Mouse (Mus musculus) adrenal gland, postnatal 25 days (tissue): ENCODE measurements around the gene Fgd2. TPM values are rescaled to one million over a fixed set of nuclear protein-coding genes. Genes with fewer than 3 reads are reported as not detected.
"Not testable (repeated sequence)": the region's sequence is repeated elsewhere in the genome, so short reads cannot be mapped to it uniquely, and the experiment has no call there.

ENCODE experiments used
- DNase-seq: peaks from one replicate; pipeline ENCODE4 v3.0.0; 2021; ENCODE audit warnings: mixed read lengths
- total RNA-seq: library from RNA; stranded (reverse); gene quantifications from 2 replicates; pipeline ENCODE4 v1.2.3, GENCODE M21; 2021

Gene Fgd2
- total RNA-seq, 1 experiment from 2014 or later = 3.0 TPM

- DNase-seq = no peak
These were observed 24.3 kb upstream of the Fgd2 start for GRCm38 (mm10) chr17:29336266-29336990.

- DNase-seq = no peak
These were observed 22.5 kb upstream of the Fgd2 start for GRCm38 (mm10) chr17:29337979-29338823.

- peak; percentile 34 for DNase-seq
These were observed 21.4 kb upstream of the Fgd2 start for GRCm38 (mm10) chr17:29339170-29339768.

GRCm38 (mm10) chr17:29340406-29341261 is 20.1 kb upstream of the Fgd2 start:
- no peak for DNase-seq

GRCm38 (mm10) chr17:29341591-29342003 is 19.1 kb upstream of the Fgd2 start:
- no peak for DNase-seq

- no peak for DNase-seq
These were observed 18.5 kb upstream of the Fgd2 start for GRCm38 (mm10) chr17:29342010-29342910.

- DNase-seq = no peak
These were observed 17.5 kb upstream of the Fgd2 start for GRCm38 (mm10) chr17:29343241-29343640.

GRCm38 (mm10) chr17:29345272-29345671 is 15.4 kb upstream of the Fgd2 start:
- no peak for DNase-seq

GRCm38 (mm10) chr17:29346496-29347125 is 14.1 kb upstream of the Fgd2 start:
- no peak for DNase-seq

GRCm38 (mm10) chr17:29347126-29347644 is 13.5 kb upstream of the Fgd2 start:
- peak; percentile 28 for DNase-seq

- DNase-seq = peak; percentile 100
These were observed 13.0 kb upstream of the Fgd2 start, which contains the start of gene Mtch1 for GRCm38 (mm10) chr17:29347645-29348256. Gene Mtch1 (minus strand): TSS chr17:29347934.

- no peak for DNase-seq
These were observed 11.7 kb upstream of the Fgd2 start for GRCm38 (mm10) chr17:29348996-29349395.

GRCm38 (mm10) chr17:29351056-29351455 is 9.7 kb upstream of the Fgd2 start:
- not testable (repeated sequence) for DNase-seq

GRCm38 (mm10) chr17:29355461-29355840 is 5.3 kb upstream of the Fgd2 start:
- DNase-seq = no peak

- peak; percentile 79 for DNase-seq
These were observed 4.8 kb upstream of the Fgd2 start for GRCm38 (mm10) chr17:29355841-29356478.

GRCm38 (mm10) chr17:29356479-29356856 is 4.2 kb upstream of the Fgd2 start:
- DNase-seq = peak; percentile 73

- DNase-seq = no peak
These were observed 3.8 kb upstream of the Fgd2 start for GRCm38 (mm10) chr17:29356882-29357281.

GRCm38 (mm10) chr17:29358928-29359327 is 1.8 kb upstream of the Fgd2 start:
- no peak for DNase-seq
